Mouse (Mus musculus) liver, adult 2 months (tissue): ENCODE results near the gene Tfap2a. TPM values are rescaled to one million over a fixed set of nuclear protein-coding genes. Genes with fewer than 3 reads are reported as not detected.

Experiments used
- DNase-seq: peaks from one replicate; pipeline ENCODE4 v3.0.0-alpha.2; 2011; ENCODE audit warnings: low read depth, low spot score; ENCODE audit errors: extremely low read depth
- H3K27ac ChIP-seq: fragments of 200-500 bp; replicated peaks from 2 replicates; pipeline ENCODE4 v1.5.1; 2012; ENCODE audit warnings: low read depth, mild to moderate bottlenecking, control low read depth, inconsistent platforms, low read length; ENCODE audit not compliant: insufficient read depth
- H3K27me3 ChIP-seq: fragments of 200-500 bp; 2 replicates; pipeline ENCODE4 v1.6.1; 2012; ENCODE audit warnings: mild to moderate bottlenecking, moderate library complexity, low read length, inconsistent platforms; ENCODE audit not compliant: control insufficient read depth, insufficient read depth
- H3K36me3 ChIP-seq: fragments of 200-500 bp; 2 replicates; pipeline ENCODE4 v1.6.1; 2012; ENCODE audit warnings: low read length, inconsistent platforms; ENCODE audit not compliant: control insufficient read depth, insufficient read depth
- H3K4me1 ChIP-seq: fragments of 200-500 bp; 2 replicates; pipeline ENCODE4 v1.6.1; 2011; ENCODE audit warnings: low read length; ENCODE audit not compliant: control insufficient read depth, insufficient read depth
- H3K4me3 ChIP-seq: fragments of 200-500 bp; 2 replicates; pipeline ENCODE4 v1.5.1; 2011; ENCODE audit warnings: low read depth, mild to moderate bottlenecking, control low read depth, low read length, moderate library complexity; ENCODE audit not compliant: insufficient read depth
- H3K79me2 ChIP-seq: fragments of 200-500 bp; 2 replicates; pipeline ENCODE4 v1.6.1; 2012; ENCODE audit warnings: inconsistent platforms, mild to moderate bottlenecking, low read length, moderate library complexity; ENCODE audit not compliant: control insufficient read depth, insufficient read depth
- H3K9ac ChIP-seq: fragments of 200-500 bp; 2 replicates; pipeline ENCODE4 v1.6.1; 2012; ENCODE audit warnings: low read depth, mild to moderate bottlenecking, control low read depth, inconsistent platforms, low read length
- CTCF ChIP-seq: fragments of 200-500 bp; IDR thresholded peaks from 2 replicates; pipeline ENCODE4 v1.5.1; 2011; ENCODE audit warnings: low read depth, low read length, control low read depth
- POLR2A ChIP-seq: fragments of 200-500 bp; IDR thresholded peaks from 2 replicates; pipeline ENCODE4 v1.6.1; 2011; ENCODE audit warnings: low read length, control low read depth; ENCODE audit not compliant: insufficient read depth; ENCODE audit errors: extremely low read depth
- WGBS: fragments of 180-500 bp; shearing (Covaris S2); methylation state at CpG from one replicate; pipeline ENCODE4 v1.1.7; 2018; 5-methylcytosine and 5-hydroxymethylcytosine counted together
- polyA plus RNA-seq: library from polyadenylated mRNA; depleted of rRNA; stranded (reverse); fragments of >200 nt; gene quantifications from 2 replicates; pipeline ENCODE4 v1.2.3, GENCODE M21; 2012
- total RNA-seq: library from RNA; depleted of rRNA; stranded (reverse); fragments of >200 nt; gene quantifications from 2 replicates; pipeline ENCODE4 v1.2.3, GENCODE M21; 2014

Gene Tfap2a
- total and polyA plus RNA-seq, 2 experiments, result 0.05 TPM; not detected in 1

GRCm38 (mm10) chr13:40741436-40741835, 3.3 kb upstream of the Tfap2a start:
- Histone ChIP-seq H3K27me3 (peaks cover 33% of the 10 kb centered on the region), H3K27ac (no peak overlapping the region), H3K79me2 (no peaks in the 10 kb centered on the region), H3K36me3 (no peaks in the 10 kb centered on the region), H3K4me1 (no peaks in the 10 kb centered on the region), H3K4me3 (no peak overlapping the region), H3K9ac (no peak overlapping the region)
- no peak for TF ChIP-seq CTCF
- TF ChIP-seq POLR2A, result no peak
- DNase-seq, result no peak
- 2% methylated on average over 7 of the region's 7 CpGs for WGBS

- H3K27ac ChIP-seq, result no peak overlapping the region
- H3K36me3 ChIP-seq, result no peaks in the 10 kb centered on the region
- no peaks in the 10 kb centered on the region for H3K79me2 ChIP-seq
- peaks cover 39% of the 10 kb centered on the region for H3K27me3 ChIP-seq
- no peak overlapping the region for H3K9ac ChIP-seq
- no peak for TF ChIP-seq CTCF
- no peak for TF ChIP-seq POLR2A
- 4% methylated on average over 19 of the region's 19 CpGs for WGBS
- H3K4me3 ChIP-seq, result no peak overlapping the region
- DNase-seq, result no peak
- H3K4me1 ChIP-seq, result no peaks in the 10 kb centered on the region
These were observed 2.7 kb upstream of the Tfap2a start for GRCm38 (mm10) chr13:40740727-40741360.

- Histone ChIP-seq H3K9ac (no peak overlapping the region), H3K4me1 (no peaks in the 10 kb centered on the region), H3K4me3 (no peak overlapping the region), H3K79me2 (no peaks in the 10 kb centered on the region), H3K36me3 (no peaks in the 10 kb centered on the region), H3K27me3 (peaks cover 44% of the 10 kb centered on the region), H3K27ac (no peak overlapping the region)
- no peak for DNase-seq
- 10% methylated on average over 10 of the region's 10 CpGs for WGBS
- TF ChIP-seq POLR2A (no peak), CTCF (no peak)
These were observed 1.7 kb upstream of the Tfap2a start for GRCm38 (mm10) chr13:40739901-40740300.

GRCm38 (mm10) chr13:40739121-40739650, 1.0 kb upstream of the Tfap2a start:
- H3K79me2 ChIP-seq, result no peaks in the 10 kb centered on the region
- TF ChIP-seq POLR2A, result no peak
- TF ChIP-seq CTCF, result no peak
- no peak overlapping the region for H3K4me3 ChIP-seq
- no peak for DNase-seq
- no peak overlapping the region for H3K9ac ChIP-seq
- no peaks in the 10 kb centered on the region for H3K36me3 ChIP-seq
- WGBS, result 3% methylated on average over 17 of the region's 17 CpGs
- peaks cover 43% of the 10 kb centered on the region for H3K27me3 ChIP-seq
- no peaks in the 10 kb centered on the region for H3K4me1 ChIP-seq
- H3K27ac ChIP-seq, result no peak overlapping the region

- TF ChIP-seq CTCF (no peak), POLR2A (no peak)
- no peaks in the 10 kb centered on the region for H3K4me1 ChIP-seq
- H3K27me3 ChIP-seq, result peaks cover 42% of the 10 kb centered on the region
- no peak overlapping the region for H3K9ac ChIP-seq
- H3K27ac ChIP-seq, result no peak overlapping the region
- H3K36me3 ChIP-seq, result no peaks in the 10 kb centered on the region
- no peak for DNase-seq
- H3K79me2 ChIP-seq, result no peaks in the 10 kb centered on the region
- H3K4me3 ChIP-seq, result no peak overlapping the region
- 4% methylated on average over 22 of the region's 22 CpGs for WGBS
These were observed 415 bp downstream of the Tfap2a start for GRCm38 (mm10) chr13:40737761-40738160.

GRCm38 (mm10) chr13:40737099-40737498, 1.1 kb downstream of the Tfap2a start:
- Histone ChIP-seq H3K4me1 (no peaks in the 10 kb centered on the region), H3K36me3 (no peaks in the 10 kb centered on the region), H3K79me2 (no peaks in the 10 kb centered on the region), H3K27ac (no peak overlapping the region), H3K4me3 (no peak overlapping the region), H3K9ac (no peak overlapping the region), H3K27me3 (peaks cover 41% of the 10 kb centered on the region)
- no peak for DNase-seq
- TF ChIP-seq CTCF, result no peak
- no peak for TF ChIP-seq POLR2A
- WGBS, result 36% methylated on average over 15 of the region's 15 CpGs
